8 mouse cellular contexts compared by ENCODE assay signal in the genomic region with DNA sequence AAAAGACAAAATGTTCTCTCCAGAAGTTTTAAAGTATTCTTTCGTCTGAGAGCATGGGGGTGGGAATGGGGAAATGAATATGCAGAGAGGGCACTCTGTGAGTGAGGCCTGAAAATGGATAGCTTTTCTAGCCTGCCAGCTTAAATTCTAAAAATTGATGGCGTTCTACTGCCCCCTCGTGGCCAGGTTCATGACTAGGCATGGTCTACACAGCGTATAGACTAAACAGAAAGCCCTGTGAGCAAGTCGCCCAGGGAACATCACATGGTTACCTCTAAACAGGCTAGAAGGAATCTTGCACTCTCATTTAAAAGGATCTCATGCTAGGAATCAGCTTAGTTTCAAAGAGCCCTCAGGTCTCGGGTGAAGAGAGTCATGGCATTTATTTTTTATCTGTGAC. TPM values are rescaled to one million over a fixed set of nuclear protein-coding genes. Genes with fewer than 3 reads are reported as not detected.
DNase-seq lines count a peak whose midpoint lies in the region; ATAC-seq and TF ChIP-seq lines count a peak whose summit lies in the region.

No protein-coding gene starts in this region.

- peaks cover 14% of the 10 kb centered on the region for H3K4me1 ChIP-seq in heart, embryonic 10.5 days
- H3K4me1 ChIP-seq in kidney, postnatal 0 days (replicated peaks; ENCODE audit: insufficient read depth, low read length): 0 out of 2 replicates have a peak, but pooled peaks cover 3% of the 10 kb centered on the region
- H3K4me1 ChIP-seq in liver, adult 2 months (ENCODE audit: control insufficient read depth, insufficient read depth, low read length): no peaks in the 10 kb centered on the region

- peak; percentile 82 for DNase-seq in A20 (ENCODE audit: low read depth, low spot score)
- DNase-seq in adrenal gland, postnatal 14 days: peak; percentile 87
- peak; percentile 80 for DNase-seq in embryo, embryonic 9.5 days (ENCODE audit: extremely low spot score)
- DNase-seq in heart, embryonic 10.5 days (ENCODE audit: low spot score): peak; percentile 82
- DNase-seq in kidney, postnatal 0 days (ENCODE audit: low spot score): peak; percentile 90
- peak; percentile 35 for DNase-seq in liver, adult 2 months (ENCODE audit: extremely low read depth, low read depth, low spot score)
- DNase-seq in natural killer cell, adult 2 months (ENCODE audit: low spot score in 2 of 2): peak; percentile 57 to 78
- DNase-seq in splenic B cell, adult 2 months (ENCODE audit: low read depth, low spot score): peak; percentile 88

- H3K27ac ChIP-seq in heart, embryonic 10.5 days: no peak overlapping the region
- no peak overlapping the region for H3K27ac ChIP-seq in kidney, postnatal 0 days
- no peak overlapping the region for H3K27ac ChIP-seq in liver, adult 2 months (replicated peaks; ENCODE audit: insufficient read depth, low read depth, low read length)

- H3K36me3 ChIP-seq in heart, embryonic 10.5 days: no peaks in the 10 kb centered on the region
- no peaks in the 10 kb centered on the region for H3K36me3 ChIP-seq in kidney, postnatal 0 days (ENCODE audit: insufficient read depth, low read length)
- H3K36me3 ChIP-seq in liver, adult 2 months (ENCODE audit: control insufficient read depth, insufficient read depth, low read length): no peaks in the 10 kb centered on the region
- no peaks in the 10 kb centered on the region; the same call in 1 of the 2 replicates for H3K36me3 ChIP-seq in splenic B cell, adult 2 months (ENCODE audit: control insufficient read depth, insufficient read depth, low read length, poor library complexity, severe bottlenecking)

- H3K4me2 ChIP-seq in kidney, postnatal 0 days (ENCODE audit: low read length): no peak overlapping the region

- H3K27me3 ChIP-seq in heart, embryonic 10.5 days (ENCODE audit: insufficient read depth, poor library complexity, severe bottlenecking): no peaks in the 10 kb centered on the region
- no peaks in the 10 kb centered on the region for H3K27me3 ChIP-seq in kidney, postnatal 0 days (ENCODE audit: insufficient read depth, low read length)
- no peaks in the 10 kb centered on the region for H3K27me3 ChIP-seq in liver, adult 2 months (ENCODE audit: control insufficient read depth, insufficient read depth, low read length)
- H3K27me3 ChIP-seq in splenic B cell, adult 2 months (ENCODE audit: control insufficient read depth, insufficient read depth, low read length, poor library complexity, severe bottlenecking): no peaks in the 10 kb centered on the region

- 8% methylated on average over 6 of the region's 6 CpGs for WGBS in heart, embryonic 10.5 days
- WGBS in kidney, postnatal 0 days: 13% methylated on average over 6 of the region's 6 CpGs
- WGBS in liver, adult 2 months: 9% methylated on average over 6 of the region's 6 CpGs

- TF ChIP-seq CTCF in kidney, postnatal 0 days (IDR thresholded peaks at IDR 0.05; ENCODE audit: low read depth): peak; percentile 90
- peak; percentile 67 for TF ChIP-seq CTCF in liver, adult 2 months (IDR thresholded peaks at IDR 0.05; ENCODE audit: low read depth, low read length)

- ATAC-seq in kidney, postnatal 0 days (replicated peaks; ENCODE audit: low FRiP score, low read depth): peak; percentile 63

- no peaks in the 10 kb centered on the region for H3K9me3 ChIP-seq in heart, embryonic 10.5 days
- H3K9me3 ChIP-seq in kidney, postnatal 0 days (replicated peaks; ENCODE audit: low read length): no peaks in the 10 kb centered on the region

- H3K79me2 ChIP-seq in liver, adult 2 months (ENCODE audit: control insufficient read depth, insufficient read depth, low read length): no peaks in the 10 kb centered on the region

- no peak overlapping the region for H3K9ac ChIP-seq in kidney, postnatal 0 days (ENCODE audit: low read depth, low read length)
- H3K9ac ChIP-seq in liver, adult 2 months (ENCODE audit: low read depth, low read length): no peak overlapping the region

- no peak for TF ChIP-seq POLR2A in liver, adult 2 months (IDR thresholded peaks at IDR 0.05; ENCODE audit: extremely low read depth, insufficient read depth, low read length)

- no peak overlapping the region for H3K4me3 ChIP-seq in heart, embryonic 10.5 days
- H3K4me3 ChIP-seq in kidney, postnatal 0 days (replicated peaks; ENCODE audit: low read depth, low read length): no peak overlapping the region
- no peak overlapping the region for H3K4me3 ChIP-seq in liver, adult 2 months (ENCODE audit: insufficient read depth, low read depth, low read length)

RNA-seq across cellular contexts. Expression of a gene that starts 16.8 kb away (rescaled TPM):
- 0.67 and 0.68 TPM in 2 replicates for total RNA-seq in adrenal gland, postnatal 14 days (2021)
- polyA plus RNA-seq in heart, embryonic 10.5 days (2016; fragmentation: Nextera tagmentation; extraction: Ambion mirVana): 2.8 and 3.6 TPM in 2 replicates
- 0.96 and 0.97 TPM in 2 replicates for polyA plus RNA-seq in kidney, postnatal 0 days (2015; fragmentation: Nextera tagmentation; extraction: Ambion mirVana)
- under 0.01 TPM in 1 of 2 replicates, not detected in the other for total RNA-seq in liver, adult 2 months (2014; rRNA removed)
- 0.01 and 0.05 TPM in 2 replicates for polyA plus RNA-seq in liver, adult 2 months (2012; rRNA removed)

RNA-seq across cellular contexts. Expression of a gene that starts 16.9 kb away (rescaled TPM):
- 14.1 and 16.3 TPM in 2 replicates for total RNA-seq in adrenal gland, postnatal 14 days (2021)
- 15.5 and 17.3 TPM in 2 replicates for polyA plus RNA-seq in heart, embryonic 10.5 days (2016; fragmentation: Nextera tagmentation; extraction: Ambion mirVana)
- polyA plus RNA-seq in kidney, postnatal 0 days (2015; fragmentation: Nextera tagmentation; extraction: Ambion mirVana): 20.0 and 20.2 TPM in 2 replicates
- total RNA-seq in liver, adult 2 months (2014; rRNA removed): 5.3 and 6.0 TPM in 2 replicates
- 0.96 and 1.3 TPM in 2 replicates for polyA plus RNA-seq in liver, adult 2 months (2012; rRNA removed)

RNA-seq across cellular contexts. Expression of a gene that starts 23.4 kb away (rescaled TPM):
- not detected in 2 replicates for total RNA-seq in adrenal gland, postnatal 14 days (2021)
- polyA plus RNA-seq in heart, embryonic 10.5 days (2016; fragmentation: Nextera tagmentation; extraction: Ambion mirVana): not detected in 2 replicates
- polyA plus RNA-seq in kidney, postnatal 0 days (2015; fragmentation: Nextera tagmentation; extraction: Ambion mirVana): not detected in 2 replicates
- total RNA-seq in liver, adult 2 months (2014; rRNA removed): not detected in 2 replicates
- not detected in 2 replicates for polyA plus RNA-seq in liver, adult 2 months (2012; rRNA removed)

RNA-seq across cellular contexts. Expression of a gene that starts 28.6 kb away (rescaled TPM):
- total RNA-seq in adrenal gland, postnatal 14 days (2021): 0.26 TPM in 1 of 2 replicates, not detected in the other
- polyA plus RNA-seq in heart, embryonic 10.5 days (2016; fragmentation: Nextera tagmentation; extraction: Ambion mirVana): 0.48 and 0.51 TPM in 2 replicates
- polyA plus RNA-seq in kidney, postnatal 0 days (2015; fragmentation: Nextera tagmentation; extraction: Ambion mirVana): 0.28 and 0.36 TPM in 2 replicates
- not detected in 2 replicates for total RNA-seq in liver, adult 2 months (2014; rRNA removed)
- polyA plus RNA-seq in liver, adult 2 months (2012; rRNA removed): 0.06 TPM in 1 of 2 replicates, not detected in the other

RNA-seq across cellular contexts. Expression of a gene that starts 28.7 kb away (rescaled TPM):
- 4.2 and 5.4 TPM in 2 replicates for total RNA-seq in adrenal gland, postnatal 14 days (2021)
- 12.4 and 13.8 TPM in 2 replicates for polyA plus RNA-seq in heart, embryonic 10.5 days (2016; fragmentation: Nextera tagmentation; extraction: Ambion mirVana)
- 7.6 and 8.1 TPM in 2 replicates for polyA plus RNA-seq in kidney, postnatal 0 days (2015; fragmentation: Nextera tagmentation; extraction: Ambion mirVana)
- 1.4 and 1.9 TPM in 2 replicates for total RNA-seq in liver, adult 2 months (2014; rRNA removed)
- 0.36 and 0.50 TPM in 2 replicates for polyA plus RNA-seq in liver, adult 2 months (2012; rRNA removed)

Comparison
In these comparisons a context has a peak if more than half of its experiments do, and no peak if none do; other contexts are left out.
1. DNase-seq: peak in every context shown above with its lines; median percentile 90 in kidney, postnatal 0 days; 88 in splenic B cell, adult 2 months; 87 in adrenal gland, postnatal 14 days; 82 in A20; 82 in heart, embryonic 10.5 days; 80 in embryo, embryonic 9.5 days; 68 in natural killer cell, adult 2 months; 35 in liver, adult 2 months.